Mouse (Mus musculus): ENCODE measurements around the gene Pigt.

The Pigt gene

GRCm38 (mm10) chr2:164520782-164521181 is 23.5 kb downstream of the Pigt start:
- no peak for DNase-seq (ENCODE audit: extremely low read depth, low read depth)

- DNase-seq (ENCODE audit: extremely low read depth, low read depth): peak; percentile 91
These were observed 24.5 kb downstream of the Pigt start for GRCm38 (mm10) chr2:164521841-164522240.

GRCm38 (mm10) chr2:164522280-164522679 is 25.0 kb downstream of the Pigt start:
- DNase-seq (ENCODE audit: extremely low read depth, low read depth): peak; percentile 22

GRCm38 (mm10) chr2:164523301-164523773 is 26.0 kb downstream of the Pigt start:
- peak; percentile 84 for DNase-seq (ENCODE audit: extremely low read depth, low read depth)

GRCm38 (mm10) chr2:164528557-164528956 is 31.2 kb downstream of the Pigt start:
- DNase-seq (ENCODE audit: extremely low read depth, low read depth): no peak

- DNase-seq (ENCODE audit: extremely low read depth, low read depth): peak; percentile 41
These were observed 33.8 kb downstream of the Pigt start for GRCm38 (mm10) chr2:164531169-164531568.

- DNase-seq (ENCODE audit: extremely low read depth, low read depth): no peak
These were observed 37.0 kb downstream of the Pigt start for GRCm38 (mm10) chr2:164534315-164534714.

GRCm38 (mm10) chr2:164537003-164537402 is 39.7 kb downstream of the Pigt start:
- no peak for DNase-seq (ENCODE audit: extremely low read depth, low read depth)

- DNase-seq (ENCODE audit: extremely low read depth, low read depth): no peak
These were observed 43.5 kb downstream of the Pigt start for GRCm38 (mm10) chr2:164540652-164541427.

GRCm38 (mm10) chr2:164542132-164542531 is 44.8 kb downstream of the Pigt start:
- DNase-seq (ENCODE audit: extremely low read depth, low read depth): no peak

GRCm38 (mm10) chr2:164542598-164542997 is 45.3 kb downstream of the Pigt start:
- no peak for DNase-seq (ENCODE audit: extremely low read depth, low read depth)

- DNase-seq (ENCODE audit: extremely low read depth, low read depth): no peak
These were observed 46.4 kb downstream of the Pigt start for GRCm38 (mm10) chr2:164543745-164544144.

GRCm38 (mm10) chr2:164544454-164545097 is 47.3 kb downstream of the Pigt start:
- no peak for DNase-seq (ENCODE audit: extremely low read depth, low read depth)

GRCm38 (mm10) chr2:164549338-164549737 is 52.0 kb downstream of the Pigt start:
- no peak for DNase-seq (ENCODE audit: extremely low read depth, low read depth)

GRCm38 (mm10) chr2:164549963-164550894 is 52.9 kb downstream of the Pigt start:
- DNase-seq (ENCODE audit: extremely low read depth, low read depth): no peak

- DNase-seq (ENCODE audit: extremely low read depth, low read depth): no peak
These were observed 53.6 kb downstream of the Pigt start for GRCm38 (mm10) chr2:164550895-164551269.

- no peak for DNase-seq (ENCODE audit: extremely low read depth, low read depth)
These were observed 54.2 kb downstream of the Pigt start for GRCm38 (mm10) chr2:164551502-164551901.

Data from MEL-GATA-1-ER (cell line).